Mouse (Mus musculus): ENCODE measurements around the gene Suox. TPM values are rescaled to one million over a fixed set of nuclear protein-coding genes. Genes with fewer than 3 reads are reported as not detected.

Gene Suox
- polyA plus RNA-seq, 1 experiment = 0.04 TPM

DNA sequence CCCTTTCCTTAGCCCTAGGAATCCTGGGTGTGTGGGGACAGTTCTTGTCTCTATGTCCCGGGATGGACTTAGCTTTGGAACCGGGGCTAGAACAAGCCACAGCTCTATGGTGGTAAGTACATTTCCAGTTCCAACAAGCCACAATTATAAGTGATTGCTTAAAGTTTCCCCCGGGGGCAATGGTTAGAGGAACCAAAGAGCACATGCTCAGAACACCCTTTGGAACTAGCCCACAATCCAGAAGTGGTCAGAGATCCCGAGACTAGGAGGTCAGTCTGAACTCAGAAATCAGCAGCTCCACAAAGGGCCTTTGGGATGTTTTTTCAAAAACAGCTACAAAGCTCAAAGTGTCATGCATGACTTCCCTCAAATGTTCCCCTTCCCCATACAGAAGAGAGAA lies 20.0 kb downstream of the Suox start:
- H3K36me3 ChIP-seq (ENCODE audit: control insufficient read depth) = no peaks in the 10 kb centered on the region
- no peaks in the 10 kb centered on the region for H3K9me3 ChIP-seq (ENCODE audit: control insufficient read depth, low read length)
- TF ChIP-seq GATA1 (IDR thresholded peaks at IDR 0.05; ENCODE audit: low read length) (no peak), TAL1 (IDR thresholded peaks at IDR 0.05; ENCODE audit: low read length) (no peak)
- peaks cover 40% of the 10 kb centered on the region for H3K27me3 ChIP-seq (ENCODE audit: control insufficient read depth)
- H3K4me1 ChIP-seq (ENCODE audit: control insufficient read depth) = peaks cover 8% of the 10 kb centered on the region
- no peak overlapping the region for H3K4me3 ChIP-seq (replicated peaks)

DNA sequence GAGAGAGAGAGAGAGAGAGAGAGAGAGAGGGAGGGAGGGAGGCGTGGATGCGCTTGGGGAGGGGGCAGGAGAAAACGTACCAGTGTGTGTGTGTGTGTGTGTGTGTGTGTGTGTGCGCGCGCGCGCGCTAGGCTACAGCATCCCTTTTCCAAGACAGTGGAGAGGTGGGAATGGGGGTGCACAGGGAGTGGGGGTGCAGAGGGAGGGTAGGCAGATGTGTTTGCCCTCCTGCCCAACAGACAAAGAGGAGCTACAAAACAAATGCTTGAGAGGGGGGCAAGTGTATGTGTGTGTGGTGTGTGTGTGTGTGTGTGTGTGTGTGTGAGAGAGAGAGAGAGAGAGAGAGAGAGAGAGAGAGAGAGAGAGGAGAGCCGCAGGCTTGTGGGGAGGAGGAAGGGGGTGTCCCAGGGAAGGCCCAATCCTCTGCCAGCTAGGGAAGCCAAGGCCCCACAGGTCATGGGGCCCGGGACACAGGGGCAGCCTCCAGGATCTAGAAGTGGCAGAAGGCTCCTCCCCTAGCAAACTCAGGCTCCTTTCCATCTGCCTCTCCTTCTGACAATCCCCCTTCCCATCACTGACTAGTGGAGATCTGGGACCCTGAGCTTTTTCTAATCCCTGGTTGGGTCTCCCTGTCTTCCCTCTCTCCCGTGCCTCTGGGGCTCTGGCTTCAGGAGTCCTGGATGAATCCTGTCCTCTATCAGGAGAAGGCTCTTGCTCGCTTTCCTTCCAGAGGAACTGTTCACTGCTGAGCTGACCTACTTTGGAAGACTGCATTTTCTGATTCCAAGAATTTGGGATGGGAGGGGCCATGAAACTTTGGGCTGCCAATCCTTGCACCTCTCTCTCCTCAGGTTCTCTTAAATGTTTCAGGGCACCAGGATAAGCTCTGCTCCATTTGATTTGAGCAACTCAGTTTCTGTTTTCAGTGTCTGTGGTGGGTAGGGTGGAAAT lies 27.5 kb downstream of the Suox start:
- peak overlapping the region; percentile 41 for H3K4me3 ChIP-seq (replicated peaks)
- H3K9me3 ChIP-seq (ENCODE audit: control insufficient read depth, low read length) = no peaks in the 10 kb centered on the region; the same call in 1 of the 2 replicates
- peaks cover 27% of the 10 kb centered on the region for H3K4me1 ChIP-seq (ENCODE audit: control insufficient read depth)
- H3K36me3 ChIP-seq (ENCODE audit: control insufficient read depth) = no peaks in the 10 kb centered on the region
- peaks cover 66% of the 10 kb centered on the region for H3K27me3 ChIP-seq (ENCODE audit: control insufficient read depth)
- TF ChIP-seq TAL1 (IDR thresholded peaks at IDR 0.05; ENCODE audit: low read length) (no peak), GATA1 (IDR thresholded peaks at IDR 0.05; ENCODE audit: low read length) (no peak)

DNA sequence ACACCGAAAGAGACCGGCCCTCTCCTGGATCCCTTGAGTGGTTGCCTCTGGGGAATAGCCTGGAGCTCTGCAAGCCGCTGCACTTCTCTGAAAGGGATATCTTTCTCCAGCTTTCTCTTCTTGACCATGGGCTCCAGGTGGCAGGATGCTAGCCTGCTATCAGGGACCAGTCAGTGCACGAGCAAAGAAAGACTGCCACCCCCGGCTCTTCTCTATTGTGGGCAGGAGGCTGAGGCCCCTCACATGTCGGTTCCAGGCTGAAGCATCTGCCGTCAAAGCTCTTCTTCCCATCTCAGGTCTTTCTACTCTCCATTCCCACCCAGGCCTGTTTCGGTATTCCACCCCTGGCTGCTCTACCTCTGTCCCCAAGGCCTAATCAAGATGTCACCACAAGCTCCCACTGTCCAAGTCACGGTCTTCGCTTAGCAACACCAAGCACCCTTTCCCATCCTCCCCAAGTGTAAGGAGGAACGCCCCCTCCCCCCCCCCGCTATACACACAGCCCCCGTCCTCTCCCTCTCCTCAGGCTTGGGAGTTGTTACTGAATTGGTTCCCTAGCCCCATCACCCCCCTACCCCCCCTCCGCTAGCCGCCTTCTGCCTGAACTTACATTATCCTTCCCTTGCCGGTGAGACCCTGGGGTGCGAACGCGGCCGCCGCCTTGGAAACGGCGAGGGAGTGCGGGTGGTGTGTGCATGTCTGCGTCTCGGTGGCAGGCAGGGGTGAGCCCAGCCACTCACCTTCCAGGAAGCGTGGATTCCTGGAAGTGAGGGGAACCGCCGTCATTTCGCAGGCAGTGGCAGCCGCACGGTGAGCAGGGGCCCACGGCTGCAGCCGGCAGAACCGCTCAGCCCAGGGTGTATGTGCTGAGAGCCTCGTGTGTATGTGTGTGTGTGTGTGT lies 28.5 kb downstream of the Suox start, which contains the start of gene Ikzf4:
Ikzf4 (minus strand) TSS at position 881 of the 901 bp plus-strand sequence.
- no peaks in the 10 kb centered on the region for H3K36me3 ChIP-seq (ENCODE audit: control insufficient read depth)
- peaks cover 27% of the 10 kb centered on the region for H3K4me1 ChIP-seq (ENCODE audit: control insufficient read depth)
- TF ChIP-seq GATA1 (IDR thresholded peaks at IDR 0.05; ENCODE audit: low read length) (no peak), TAL1 (IDR thresholded peaks at IDR 0.05; ENCODE audit: low read length) (no peak)
- no peaks in the 10 kb centered on the region; the same call in 1 of the 2 replicates for H3K9me3 ChIP-seq (ENCODE audit: control insufficient read depth, low read length)
- H3K4me3 ChIP-seq (replicated peaks) = peak within 1 kb of the TSS; percentile 56
- H3K27me3 ChIP-seq (ENCODE audit: control insufficient read depth) = peaks cover 70% of the 10 kb centered on the region

DNA sequence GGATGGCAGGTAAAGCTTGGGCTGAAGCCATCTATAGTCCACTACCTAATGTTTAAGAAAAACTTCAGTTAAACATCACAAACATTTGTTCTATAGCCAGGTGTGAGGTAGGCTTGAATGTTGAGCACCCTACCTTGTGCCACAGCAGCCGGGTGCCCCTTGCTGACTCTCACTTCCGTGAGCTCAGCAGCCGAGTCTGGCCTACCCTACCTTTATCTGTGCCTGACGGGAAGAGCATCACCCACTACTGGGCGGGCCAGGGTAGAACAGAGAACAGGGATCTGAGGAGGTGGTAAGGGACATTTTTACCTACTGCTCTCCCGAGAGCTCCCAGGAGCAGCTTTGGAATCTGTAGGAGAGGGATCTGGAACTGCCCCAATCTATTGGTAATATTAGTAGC lies 31.1 kb downstream of the Suox start:
- Histone ChIP-seq H3K36me3 (ENCODE audit: control insufficient read depth) (no peaks in the 10 kb centered on the region), H3K4me3 (replicated peaks) (no peak overlapping the region), H3K27me3 (ENCODE audit: control insufficient read depth) (peaks cover 82% of the 10 kb centered on the region), H3K4me1 (ENCODE audit: control insufficient read depth) (peaks cover 30% of the 10 kb centered on the region), H3K9me3 (ENCODE audit: control insufficient read depth, low read length) (no peaks in the 10 kb centered on the region; the same call in 1 of the 2 replicates)
- TF ChIP-seq GATA1 (IDR thresholded peaks at IDR 0.05; ENCODE audit: low read length) (no peak), TAL1 (IDR thresholded peaks at IDR 0.05; ENCODE audit: low read length) (no peak)

DNA sequence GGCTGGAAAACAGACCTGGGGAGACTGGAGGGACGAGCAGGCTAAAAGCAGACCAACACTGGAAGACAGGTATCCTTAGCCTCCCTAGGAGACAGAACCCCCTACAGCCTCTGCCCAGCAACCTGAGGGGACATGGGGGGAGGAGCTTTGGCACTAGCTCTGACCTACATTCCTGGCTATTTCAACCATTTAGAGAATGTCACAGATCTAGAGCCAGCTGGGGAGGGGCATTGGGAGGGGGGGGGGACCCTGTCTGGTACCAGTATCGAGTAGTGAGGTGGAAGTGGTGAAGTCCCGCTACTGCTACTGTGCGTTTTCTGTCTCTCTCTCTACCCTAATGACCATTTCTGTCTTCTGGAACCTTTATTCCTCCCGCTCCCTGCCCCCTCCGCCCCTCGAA lies 32.0 kb downstream of the Suox start:
- Histone ChIP-seq H3K9me3 (ENCODE audit: control insufficient read depth, low read length) (no peaks in the 10 kb centered on the region; the same call in 1 of the 2 replicates), H3K4me3 (replicated peaks) (no peak overlapping the region), H3K36me3 (ENCODE audit: control insufficient read depth) (no peaks in the 10 kb centered on the region), H3K4me1 (ENCODE audit: control insufficient read depth) (peaks cover 29% of the 10 kb centered on the region), H3K27me3 (ENCODE audit: control insufficient read depth) (peaks cover 81% of the 10 kb centered on the region)
- no peak for TF ChIP-seq TAL1 (IDR thresholded peaks at IDR 0.05; ENCODE audit: low read length)
- no peak for TF ChIP-seq GATA1 (IDR thresholded peaks at IDR 0.05; ENCODE audit: low read length)

DNA sequence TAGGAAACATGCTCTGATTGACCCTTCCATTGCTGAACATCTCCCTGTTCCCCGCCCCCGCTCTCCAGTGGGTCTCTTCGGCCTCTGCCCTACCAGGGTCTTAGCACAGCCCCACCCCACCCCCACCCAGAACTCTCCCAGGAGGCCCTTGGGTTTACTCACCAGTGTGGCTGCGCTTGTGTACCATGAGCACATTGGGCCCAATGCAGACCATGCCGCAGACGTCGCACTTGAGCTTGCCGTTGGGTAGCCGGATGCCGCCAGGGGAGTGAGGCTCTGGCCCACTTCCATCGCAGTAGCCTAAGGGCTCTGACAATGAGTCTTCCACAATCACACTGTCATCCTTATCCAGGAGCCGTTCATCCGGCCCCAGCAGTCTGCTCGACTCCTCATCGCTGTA lies 33.0 kb downstream of the Suox start:
- Histone ChIP-seq H3K36me3 (ENCODE audit: control insufficient read depth) (no peaks in the 10 kb centered on the region), H3K27me3 (ENCODE audit: control insufficient read depth) (peaks cover 81% of the 10 kb centered on the region), H3K4me3 (replicated peaks) (no peak overlapping the region), H3K4me1 (ENCODE audit: control insufficient read depth) (peaks cover 26% of the 10 kb centered on the region), H3K9me3 (ENCODE audit: control insufficient read depth, low read length) (no peaks in the 10 kb centered on the region; the same call in 1 of the 2 replicates)
- no peak for TF ChIP-seq GATA1 (IDR thresholded peaks at IDR 0.05; ENCODE audit: low read length)
- no peak for TF ChIP-seq TAL1 (IDR thresholded peaks at IDR 0.05; ENCODE audit: low read length)

DNA sequence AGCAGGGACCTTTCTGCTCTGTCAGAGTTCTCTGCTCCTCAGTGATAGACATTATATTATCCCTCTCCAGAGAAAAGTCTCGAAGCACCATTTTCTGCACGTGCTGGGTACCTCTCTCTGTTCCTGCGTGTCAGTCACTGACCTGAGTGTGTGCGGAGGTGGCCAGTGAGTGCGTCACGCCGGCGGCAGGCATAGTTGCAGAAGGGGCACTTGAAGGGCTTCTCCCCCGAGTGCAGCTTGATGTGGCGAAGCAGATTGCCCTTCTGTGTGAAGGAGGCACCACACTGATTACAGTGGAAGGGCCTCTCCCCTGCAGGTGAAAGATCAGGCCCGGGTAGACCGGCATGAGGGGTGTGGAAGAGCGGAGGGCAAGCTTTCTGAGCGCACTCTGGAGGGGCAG lies 33.9 kb downstream of the Suox start:
- H3K9me3 ChIP-seq (ENCODE audit: control insufficient read depth, low read length) = no peaks in the 10 kb centered on the region
- no peak for TF ChIP-seq TAL1 (IDR thresholded peaks at IDR 0.05; ENCODE audit: low read length)
- TF ChIP-seq GATA1 (IDR thresholded peaks at IDR 0.05; ENCODE audit: low read length) = no peak
- peaks cover 21% of the 10 kb centered on the region for H3K4me1 ChIP-seq (ENCODE audit: control insufficient read depth)
- H3K4me3 ChIP-seq (replicated peaks) = no peak overlapping the region
- H3K36me3 ChIP-seq (ENCODE audit: control insufficient read depth) = no peaks in the 10 kb centered on the region
- H3K27me3 ChIP-seq (ENCODE audit: control insufficient read depth) = peaks cover 81% of the 10 kb centered on the region

DNA sequence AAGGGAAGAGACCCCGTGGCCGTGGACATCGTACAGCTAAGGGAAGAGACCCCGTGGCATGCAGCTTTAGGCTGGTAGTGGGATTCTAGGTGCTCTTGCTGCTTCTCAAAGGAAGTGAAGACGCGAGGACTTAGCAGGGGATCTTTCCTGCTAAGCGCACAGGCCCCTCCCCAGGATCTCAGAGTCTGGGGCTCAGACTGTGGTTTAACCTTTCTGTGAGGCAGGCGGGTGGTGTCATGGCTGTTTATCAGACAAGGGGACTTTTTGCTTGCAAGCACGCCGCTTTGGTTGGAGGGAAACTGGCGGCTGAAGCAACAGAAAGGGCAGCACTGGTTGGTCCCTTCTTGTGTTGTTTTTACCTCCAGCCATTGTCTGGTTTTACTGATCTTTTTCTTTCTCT lies 36.9 kb downstream of the Suox start:
- Histone ChIP-seq H3K36me3 (ENCODE audit: control insufficient read depth) (no peaks in the 10 kb centered on the region), H3K4me3 (replicated peaks) (no peak overlapping the region), H3K27me3 (ENCODE audit: control insufficient read depth) (peaks cover 73% of the 10 kb centered on the region), H3K9me3 (ENCODE audit: control insufficient read depth, low read length) (no peaks in the 10 kb centered on the region), H3K4me1 (ENCODE audit: control insufficient read depth) (peaks cover 43% of the 10 kb centered on the region)
- TF ChIP-seq TAL1 (IDR thresholded peaks at IDR 0.05; ENCODE audit: low read length) (no peak), GATA1 (IDR thresholded peaks at IDR 0.05; ENCODE audit: low read length) (no peak)

DNA sequence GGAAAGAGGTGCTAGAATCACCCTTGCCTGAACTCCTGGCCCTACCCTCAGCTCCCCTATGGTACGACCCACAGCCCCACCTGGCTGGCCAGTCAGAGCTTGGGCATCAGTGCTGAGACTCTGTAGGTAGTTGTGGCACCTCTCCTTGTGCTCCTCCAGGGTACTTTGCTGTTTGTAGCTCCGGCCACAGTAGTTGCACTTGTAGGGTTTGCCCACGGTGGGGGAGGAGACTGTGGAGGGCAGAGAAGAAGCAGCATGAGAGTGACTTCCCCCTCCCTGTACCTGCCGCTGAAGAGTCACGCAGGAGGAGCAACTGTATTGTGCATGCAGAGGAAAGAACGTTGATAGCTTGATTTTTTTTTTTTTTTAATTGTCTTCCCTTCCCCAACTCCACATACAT lies 37.3 kb downstream of the Suox start:
- peaks cover 73% of the 10 kb centered on the region for H3K27me3 ChIP-seq (ENCODE audit: control insufficient read depth)
- H3K9me3 ChIP-seq (ENCODE audit: control insufficient read depth, low read length) = no peaks in the 10 kb centered on the region
- H3K4me3 ChIP-seq (replicated peaks) = no peak overlapping the region
- no peak for TF ChIP-seq GATA1 (IDR thresholded peaks at IDR 0.05; ENCODE audit: low read length)
- TF ChIP-seq TAL1 (IDR thresholded peaks at IDR 0.05; ENCODE audit: low read length) = no peak
- peaks cover 47% of the 10 kb centered on the region for H3K4me1 ChIP-seq (ENCODE audit: control insufficient read depth)
- no peaks in the 10 kb centered on the region for H3K36me3 ChIP-seq (ENCODE audit: control insufficient read depth)

All from erythroblast, embryonic 14.5 days (primary cell).